Mouse (Mus musculus): Measurements from ENCODE around the gene Dkkl1. TPM values are rescaled to one million over a fixed set of nuclear protein-coding genes. Genes with fewer than 3 reads are reported as not detected.

Gene Dkkl1
- total and polyA plus RNA-seq, 2 experiments from 2014 or later = 18.3 to 24.0 TPM

DNA sequence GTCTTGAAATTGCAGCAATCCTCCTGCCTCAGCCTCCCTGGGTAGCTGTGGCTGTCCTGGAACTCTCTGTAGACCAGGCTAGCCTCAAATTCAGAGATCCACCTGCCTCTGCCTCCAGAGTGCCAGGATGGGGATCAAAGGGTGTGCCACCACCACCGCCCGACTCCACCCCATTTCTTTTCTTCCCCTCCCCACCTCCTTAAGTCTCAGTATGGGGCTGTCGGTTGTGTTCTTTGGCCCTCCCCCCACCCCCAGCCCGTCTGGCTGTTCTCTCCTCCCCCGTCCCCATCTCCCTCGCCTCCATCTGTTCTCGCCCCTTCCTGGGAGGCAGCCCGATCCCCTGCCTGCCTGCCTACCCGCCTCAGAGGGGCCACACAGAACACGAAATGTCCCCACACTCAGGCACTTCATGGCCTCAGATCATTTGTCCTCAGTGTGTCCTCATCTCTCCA lies 45.0 kb downstream of the Dkkl1 start:
- no peak for TF ChIP-seq CTCF (IDR thresholded peaks at IDR 0.05; ENCODE audit: low read depth)
- no peak overlapping the region for H3K4me3 ChIP-seq (ENCODE audit: low read length)
- no peaks in the 10 kb centered on the region for H3K9me3 ChIP-seq (ENCODE audit: low read length)
- no peak for DNase-seq (ENCODE audit: low spot score)
- ATAC-seq = no peak
- H3K4me1 ChIP-seq (ENCODE audit: insufficient read depth, low read length) = peaks cover 9% of the 10 kb centered on the region; the same call in 1 of the 2 replicates
- H3K27ac ChIP-seq = no peak overlapping the region
- H3K36me3 ChIP-seq (ENCODE audit: insufficient read depth, low read length) = no peaks in the 10 kb centered on the region
- peaks cover 41% of the 10 kb centered on the region for H3K27me3 ChIP-seq (ENCODE audit: insufficient read depth, low read length)
- WGBS = 18% methylated on average over 10 of the region's 10 CpGs
- no peak overlapping the region for H3K4me2 ChIP-seq (ENCODE audit: low read depth, low read length)
- H3K9ac ChIP-seq (replicated peaks; ENCODE audit: low read length) = no peak overlapping the region

DNA sequence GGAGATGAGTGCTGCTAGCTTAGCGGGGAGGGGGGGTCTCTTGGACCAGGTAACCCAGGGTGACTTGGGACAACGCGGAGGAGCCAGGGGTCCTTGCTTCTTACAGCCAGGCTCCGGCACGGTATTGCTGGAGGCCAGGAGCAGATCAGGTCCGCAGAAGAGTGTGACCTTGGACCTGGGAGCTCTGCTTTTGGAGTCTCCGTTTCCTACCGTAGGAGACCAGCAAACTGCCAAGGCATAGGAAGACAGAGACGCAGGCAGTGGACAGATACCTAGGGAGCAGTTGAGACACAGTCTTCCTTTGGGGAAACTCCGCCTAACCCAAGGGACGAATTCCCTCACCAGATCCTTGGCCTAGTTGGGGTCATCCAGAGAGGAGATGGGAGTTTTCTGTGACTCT lies 46.2 kb downstream of the Dkkl1 start:
- H3K9me3 ChIP-seq (ENCODE audit: low read length) = no peaks in the 10 kb centered on the region
- ATAC-seq = no peak
- TF ChIP-seq CTCF (IDR thresholded peaks at IDR 0.05; ENCODE audit: low read depth) = no peak
- no peak for DNase-seq (ENCODE audit: low spot score)
- no peak overlapping the region for H3K4me3 ChIP-seq (ENCODE audit: low read length)
- no peak overlapping the region for H3K4me2 ChIP-seq (ENCODE audit: low read depth, low read length)
- no peak overlapping the region for H3K9ac ChIP-seq (replicated peaks; ENCODE audit: low read length)
- H3K27ac ChIP-seq = no peak overlapping the region
- H3K4me1 ChIP-seq (ENCODE audit: insufficient read depth, low read length) = peaks cover 9% of the 10 kb centered on the region; the same call in 1 of the 2 replicates
- WGBS = 52% methylated on average over 11 of the region's 11 CpGs
- H3K27me3 ChIP-seq (ENCODE audit: insufficient read depth, low read length) = peaks cover 41% of the 10 kb centered on the region
- H3K36me3 ChIP-seq (ENCODE audit: insufficient read depth, low read length) = no peaks in the 10 kb centered on the region

DNA sequence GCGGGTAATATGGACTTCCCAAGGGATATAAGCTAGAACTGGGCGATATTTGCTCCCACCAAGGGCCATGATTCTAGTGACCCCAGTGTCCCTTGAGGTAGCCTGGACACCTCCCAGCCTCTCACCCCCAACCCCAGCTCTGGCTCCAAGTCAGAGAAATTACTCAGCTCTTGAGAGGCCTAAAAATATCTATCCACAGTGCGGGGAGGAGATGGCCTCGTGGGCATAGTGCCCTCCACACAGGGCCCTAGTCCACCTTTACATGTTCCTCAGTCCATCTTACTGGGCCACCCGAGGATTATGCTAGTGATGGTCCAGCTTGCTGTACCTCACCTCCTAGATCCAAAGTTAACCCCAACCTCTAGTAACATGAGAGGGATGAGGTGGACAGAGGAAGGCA lies 47.1 kb downstream of the Dkkl1 start:
- Histone ChIP-seq H3K4me2 (ENCODE audit: low read depth, low read length) (no peak overlapping the region), H3K27ac (no peak overlapping the region), H3K36me3 (ENCODE audit: insufficient read depth, low read length) (0 out of 2 replicates have a peak, but pooled peaks cover 4% of the 10 kb centered on the region), H3K4me1 (ENCODE audit: insufficient read depth, low read length) (peaks cover 9% of the 10 kb centered on the region; the same call in 1 of the 2 replicates), H3K9me3 (ENCODE audit: low read length) (no peaks in the 10 kb centered on the region), H3K9ac (replicated peaks; ENCODE audit: low read length) (no peak overlapping the region), H3K27me3 (ENCODE audit: insufficient read depth, low read length) (peaks cover 38% of the 10 kb centered on the region), H3K4me3 (ENCODE audit: low read length) (no peak overlapping the region)
- no peak for ATAC-seq
- DNase-seq (ENCODE audit: low spot score) = no peak
- TF ChIP-seq CTCF (IDR thresholded peaks at IDR 0.05; ENCODE audit: low read depth) = no peak
- WGBS = 67% methylated on average over 5 of the region's 5 CpGs

DNA sequence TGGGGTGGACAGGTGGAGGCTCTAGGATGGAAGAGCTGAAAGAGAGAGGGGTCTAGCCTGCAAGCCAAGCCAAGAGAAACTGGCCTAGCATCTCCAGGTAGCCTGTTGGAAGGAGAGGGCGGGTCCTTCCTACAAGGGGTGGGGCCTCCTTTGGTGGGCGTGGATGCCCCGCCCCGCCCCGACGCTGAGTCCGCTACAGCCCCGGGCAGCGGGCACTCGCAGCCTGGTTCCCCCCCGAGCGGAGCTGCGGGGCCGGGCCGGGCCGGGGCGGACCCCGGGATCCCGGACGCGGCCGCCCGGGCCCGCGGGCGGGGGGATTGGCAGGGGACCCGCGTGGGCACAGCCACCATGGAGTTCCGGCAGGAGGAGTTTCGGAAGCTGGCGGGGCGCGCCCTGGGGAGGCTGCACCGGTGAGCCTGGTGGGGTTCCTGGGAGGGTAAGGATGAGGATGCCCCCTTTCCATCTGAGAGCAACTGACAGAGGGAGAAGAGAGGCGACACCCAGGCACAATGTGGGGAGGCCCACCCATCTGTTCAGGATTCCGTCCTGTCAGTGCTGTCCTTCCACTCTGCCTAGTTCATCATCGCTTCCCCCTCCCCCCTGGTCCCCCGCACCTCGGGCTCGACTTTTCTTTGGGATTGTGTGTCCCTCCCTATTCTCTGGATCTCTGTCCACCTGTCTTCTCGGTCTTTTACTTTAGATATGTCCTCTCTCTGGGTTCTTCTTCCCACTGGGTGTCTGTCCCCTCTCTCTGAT lies 48.0 kb downstream of the Dkkl1 start, which contains the start of gene Slc17a7:
Gene Slc17a7 (plus strand): TSS at position 215 of the 756 bp plus-strand sequence.
- Histone ChIP-seq H3K27ac (no peak within 1 kb of the TSS), H3K27me3 (ENCODE audit: insufficient read depth, low read length) (peaks cover 31% of the 10 kb centered on the region), H3K4me2 (ENCODE audit: low read depth, low read length) (peak within 1 kb of the TSS; percentile 58), H3K4me3 (ENCODE audit: low read length) (peak within 1 kb of the TSS; percentile 40), H3K9ac (replicated peaks; ENCODE audit: low read length) (peak within 1 kb of the TSS; percentile 51), H3K9me3 (ENCODE audit: low read length) (no peaks in the 10 kb centered on the region), H3K4me1 (ENCODE audit: insufficient read depth, low read length) (peaks cover 9% of the 10 kb centered on the region; the same call in 1 of the 2 replicates), H3K36me3 (ENCODE audit: insufficient read depth, low read length) (0 out of 2 replicates have a peak, but pooled peaks cover 4% of the 10 kb centered on the region)
- TF ChIP-seq CTCF (IDR thresholded peaks at IDR 0.05; ENCODE audit: low read depth) = no peak
- WGBS = 3% methylated on average over 40 of the region's 41 CpGs
- ATAC-seq = no peak
- DNase-seq (ENCODE audit: low spot score) = no peak

DNA sequence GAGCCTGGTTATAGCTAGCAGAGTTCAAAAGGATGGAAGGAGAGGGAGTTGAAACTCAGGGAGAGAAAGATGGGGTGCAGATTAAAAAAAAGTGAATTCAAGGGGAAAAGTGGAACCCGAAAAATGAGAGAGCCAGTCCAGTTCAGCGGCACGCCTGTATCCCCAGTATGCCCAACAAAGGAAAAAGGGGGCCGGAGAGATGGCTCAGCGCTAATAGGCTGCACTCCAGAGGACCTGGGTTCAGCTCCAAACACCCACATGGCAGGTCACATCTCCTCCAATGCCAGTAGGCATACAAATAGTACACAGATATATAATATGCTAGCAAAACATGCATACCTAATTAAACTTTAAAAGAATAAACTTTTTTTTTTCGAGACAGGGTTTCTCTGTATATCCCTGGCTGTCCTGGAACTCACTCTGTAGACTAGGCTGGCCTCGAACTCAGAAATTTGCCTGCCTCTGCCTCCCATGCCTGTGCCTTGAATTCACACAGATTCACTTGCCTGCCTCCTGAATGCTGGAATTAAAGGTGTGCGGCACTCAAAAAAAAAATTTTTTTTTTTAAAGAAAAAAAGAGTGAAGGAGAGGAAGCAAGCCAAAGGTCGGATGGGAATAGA lies 48.8 kb downstream of the Dkkl1 start:
- Histone ChIP-seq H3K4me3 (ENCODE audit: low read length) (no peak overlapping the region), H3K9ac (replicated peaks; ENCODE audit: low read length) (no peak overlapping the region), H3K27ac (no peak overlapping the region), H3K27me3 (ENCODE audit: insufficient read depth, low read length) (peaks cover 23% of the 10 kb centered on the region), H3K36me3 (ENCODE audit: insufficient read depth, low read length) (0 out of 2 replicates have a peak, but pooled peaks cover 4% of the 10 kb centered on the region), H3K4me2 (ENCODE audit: low read depth, low read length) (no peak overlapping the region), H3K4me1 (ENCODE audit: insufficient read depth, low read length) (peaks cover 4% of the 10 kb centered on the region; the same call in 1 of the 2 replicates), H3K9me3 (ENCODE audit: low read length) (no peaks in the 10 kb centered on the region)
- ATAC-seq (no peak), DNase-seq (ENCODE audit: low spot score) (no peak)
- WGBS = 75% methylated on average over 9 of the region's 9 CpGs
- TF ChIP-seq CTCF (IDR thresholded peaks at IDR 0.05; ENCODE audit: low read depth) = no peak

DNA sequence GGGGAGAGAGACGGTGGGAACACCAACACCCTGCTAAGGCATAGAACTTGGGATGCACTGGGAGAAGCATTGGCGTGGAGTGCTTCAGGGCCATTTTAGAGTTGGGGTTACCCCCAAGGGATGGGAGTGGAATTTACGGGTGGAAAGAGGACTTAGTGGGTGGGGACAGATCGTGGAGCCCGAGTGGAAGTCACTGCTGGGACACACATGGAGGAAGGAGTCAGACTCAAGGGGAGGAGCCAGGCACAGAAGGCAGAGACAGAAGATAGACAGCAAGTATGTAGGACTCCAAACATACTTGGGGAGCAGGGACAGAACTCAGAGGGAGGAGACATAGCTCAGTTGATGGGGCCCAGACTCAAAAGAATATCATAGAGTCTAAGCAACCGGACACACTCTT lies 49.4 kb downstream of the Dkkl1 start:
- WGBS = 29% methylated on average over 6 of the region's 6 CpGs
- DNase-seq (ENCODE audit: low spot score) (no peak), ATAC-seq (no peak)
- H3K4me1 ChIP-seq (ENCODE audit: insufficient read depth, low read length) = no peaks in the 10 kb centered on the region; the same call in 1 of the 2 replicates
- 0 out of 2 replicates have a peak, but pooled peaks cover 4% of the 10 kb centered on the region for H3K36me3 ChIP-seq (ENCODE audit: insufficient read depth, low read length)
- H3K9ac ChIP-seq (replicated peaks; ENCODE audit: low read length) = peak overlapping the region; percentile 38; the same call in 1 of the 2 replicates
- H3K9me3 ChIP-seq (ENCODE audit: low read length) = no peaks in the 10 kb centered on the region
- H3K27me3 ChIP-seq (ENCODE audit: insufficient read depth, low read length) = peaks cover 18% of the 10 kb centered on the region
- TF ChIP-seq CTCF (IDR thresholded peaks at IDR 0.05; ENCODE audit: low read depth) = no peak
- peak overlapping the region; percentile 33 for H3K4me3 ChIP-seq (ENCODE audit: low read length)
- peak overlapping the region; percentile 63 for H3K4me2 ChIP-seq (ENCODE audit: low read depth, low read length)
- 0 out of 2 replicates have a peak overlapping the region, but pooled peaks have one; percentile 32 for H3K27ac ChIP-seq

Data from hindbrain, postnatal 0 days (tissue).